Mouse (Mus musculus): ENCODE measurements at regions not wholly inside any gene's neighbourhood (a gene's known extent, or its start where the extent isn't known, plus 50 kb on each side); places are given as distances from the start of the nearest gene placed in this dataset.
A peak's percentile ranks its signal among the peaks of the same experiment; 100 is the strongest.

GRCm38 (mm10) chr15:6934564-6934980, 59.8 kb upstream of the Osmr start:
- DNase-seq: no peak
- intact Hi-C loops (cut with DNase I): no loop called here

GRCm38 (mm10) chr15:6941491-6941890, 66.7 kb upstream of the Osmr start:
- intact Hi-C loops (cut with DNase I): no loop called here
- no peak for DNase-seq

GRCm38 (mm10) chr15:6949236-6949635, 74.5 kb upstream of the Osmr start:
- intact Hi-C loops (cut with DNase I): no loop called here
- DNase-seq: no peak

GRCm38 (mm10) chr15:6949686-6950085, 74.9 kb upstream of the Osmr start:
- no peak for DNase-seq
- intact Hi-C loops (cut with DNase I): no loop called here

GRCm38 (mm10) chr15:6950503-6950902, 75.7 kb upstream of the Osmr start:
- no peak for DNase-seq
- intact Hi-C loops (cut with DNase I): no loop called here

- DNase-seq: no peak
Measured at GRCm38 (mm10) chr15:6953556-6953955, 78.8 kb upstream of the Osmr start.

GRCm38 (mm10) chr15:6953970-6954791, 79.4 kb upstream of the Osmr start:
- DNase-seq: no peak
- intact Hi-C loops (cut with DNase I): no loop called here

More at GRCm38 (mm10) chr15:6953556-6953955, 78.8 kb upstream of the Osmr start:
- intact Hi-C loops (cut with DNase I): no loop called here

- no peak for DNase-seq
- intact Hi-C loops (cut with DNase I): no loop called here
Measured at GRCm38 (mm10) chr15:6959911-6960310, 85.1 kb upstream of the Osmr start.

GRCm38 (mm10) chr15:6960753-6961746, 86.3 kb upstream of the Osmr start:
- DNase-seq: no peak
- intact Hi-C loops (cut with DNase I): no loop called here

GRCm38 (mm10) chr15:6964635-6965034, 89.9 kb upstream of the Osmr start:
- peak; percentile 24 to 36 for DNase-seq
- intact Hi-C loops (cut with DNase I): no loop called here

DNA sequence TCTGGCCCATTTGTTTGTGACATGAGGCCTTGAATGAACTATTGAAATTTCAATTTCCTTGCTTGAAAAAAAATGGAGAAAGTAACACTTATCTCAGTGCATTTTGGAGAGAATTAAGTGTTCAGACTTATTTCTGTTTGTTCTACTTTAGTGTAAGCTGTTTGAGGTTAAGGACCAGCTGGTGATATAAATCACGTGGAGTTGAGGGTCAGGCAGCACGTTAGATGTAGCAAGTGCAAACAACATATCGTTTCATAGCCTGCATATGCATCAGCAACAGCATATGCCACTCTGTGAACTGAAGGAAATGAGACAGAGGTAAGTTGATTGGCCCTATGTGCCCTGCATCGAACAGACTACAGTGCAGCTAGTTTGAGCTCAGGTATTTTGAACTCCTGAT, 90.7 kb upstream of the Osmr start:
- DNase-seq: no peak
- intact Hi-C loops (cut with DNase I): no loop called here

GRCm38 (mm10) chr15:6974410-6974809, 99.6 kb upstream of the Osmr start:
- DNase-seq: no peak
- intact Hi-C loops (cut with DNase I): no loop called here

DNA sequence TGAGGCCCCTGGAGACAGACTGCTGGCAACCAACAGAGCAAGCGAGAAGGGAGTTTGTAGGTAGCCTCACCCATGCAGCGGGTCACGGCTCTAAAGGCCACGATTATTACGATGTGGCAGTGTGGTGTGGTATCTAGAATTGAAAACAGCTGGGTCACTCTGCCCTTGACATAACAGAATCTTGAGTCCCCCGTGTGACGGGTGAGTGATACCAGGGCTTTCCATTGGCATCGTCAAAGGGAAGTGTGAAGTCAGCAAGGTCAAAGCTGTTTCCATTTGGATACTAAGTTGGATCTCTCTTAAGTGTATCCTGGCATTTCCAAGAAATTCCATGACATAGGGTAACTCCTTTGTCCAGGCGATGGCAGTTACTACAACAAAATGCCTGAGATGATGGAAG, 106.7 kb upstream of the Osmr start:
- DNase-seq: no peak
- intact Hi-C loops (cut with DNase I): no loop called here

- DNase-seq: no peak
- intact Hi-C loops (cut with DNase I): no loop called here
Measured at GRCm38 (mm10) chr15:6983320-6983719, 107.1 kb upstream of the Lifr start.

DNA sequence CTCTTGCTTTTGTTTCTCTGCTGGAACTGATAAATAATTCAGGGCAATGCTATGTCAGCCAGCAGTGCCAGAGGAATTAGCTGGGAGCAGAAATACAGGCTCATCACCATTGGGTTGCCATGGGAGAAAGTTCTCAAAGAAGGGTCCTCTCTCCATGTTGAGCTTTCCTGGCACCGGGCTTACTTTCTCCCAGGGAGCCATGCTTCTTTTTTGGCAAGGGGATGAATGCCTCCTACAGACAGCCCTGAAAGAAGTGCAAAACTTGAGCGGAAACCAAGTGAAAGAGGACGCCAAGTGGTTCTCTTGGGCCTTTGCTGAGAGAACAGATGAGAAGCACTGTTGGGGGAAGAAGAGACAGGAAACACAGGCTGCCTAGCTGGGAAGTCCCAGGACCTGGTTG, 102.2 kb upstream of the Lifr start:
- intact Hi-C loops (cut with DNase I): no loop called here
- peak; percentile 35 to 46 for DNase-seq

DNA sequence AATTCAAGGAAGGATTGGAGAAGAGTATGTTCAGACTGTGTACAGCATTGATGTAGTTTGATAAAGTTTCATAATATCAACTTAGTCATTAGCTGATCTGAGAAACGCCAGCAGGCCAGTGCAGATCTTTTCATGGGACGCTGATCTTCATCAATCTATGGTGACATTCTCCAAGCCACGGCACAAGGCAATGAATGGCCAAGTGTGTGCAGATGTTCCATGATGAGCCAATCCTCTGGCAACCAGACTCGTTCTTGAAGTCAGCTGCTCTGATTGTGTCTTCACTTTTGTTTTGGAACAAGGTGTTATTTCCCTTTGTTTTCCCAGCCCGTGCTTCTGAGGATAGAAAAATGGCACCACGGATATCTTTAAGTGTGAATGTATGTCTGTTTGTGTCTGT, 101.3 kb upstream of the Lifr start:
- no peak for DNase-seq
- intact Hi-C loops (cut with DNase I): no loop called here

GRCm38 (mm10) chr15:6993226-6993625, 97.2 kb upstream of the Lifr start:
- intact Hi-C loops (cut with DNase I): no loop called here
- no peak for DNase-seq

DNA sequence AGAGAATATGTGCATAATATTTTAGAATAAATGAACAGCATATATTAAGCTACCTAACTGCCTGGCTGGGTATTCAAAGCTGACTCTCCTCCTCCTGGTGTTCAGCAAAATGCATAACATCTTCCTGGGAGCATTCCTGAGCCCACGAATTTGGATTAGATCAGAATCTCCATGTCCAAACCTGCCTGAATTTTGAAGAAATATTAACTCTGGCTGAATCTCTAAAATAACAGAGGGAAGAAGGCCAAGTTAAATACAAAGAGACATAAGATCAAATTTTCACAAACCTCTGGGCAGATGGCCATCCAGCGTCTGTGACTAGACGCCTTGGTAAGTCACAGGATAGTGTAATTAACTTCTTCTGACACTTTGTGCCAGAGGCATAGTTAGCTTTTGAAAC, 95.2 kb upstream of the Lifr start:
- no peak for DNase-seq

GRCm38 (mm10) chr15:6997871-6998270, 92.5 kb upstream of the Lifr start:
- intact Hi-C loops (cut with DNase I): no loop called here
- DNase-seq: no peak

More for the DNA sequence above, 95.2 kb upstream of the Lifr start:
- intact Hi-C loops (cut with DNase I): no loop called here

GRCm38 (mm10) chr15:6998576-6999070, 91.8 kb upstream of the Lifr start:
- intact Hi-C loops (cut with DNase I): no loop called here
- DNase-seq: no peak

- DNase-seq: no peak
- intact Hi-C loops (cut with DNase I): no loop called here
Measured at GRCm38 (mm10) chr15:6999667-7000066, 90.7 kb upstream of the Lifr start.
